Mouse (Mus musculus) heart, postnatal 0 days (tissue): ENCODE results near the gene Ihh.

Experiments
- CTCF ChIP-seq: IDR thresholded peaks from 2 replicates; pipeline ENCODE4 v1.5.1; 2016; ENCODE audit warnings: antibody characterized with exemption, control low read depth, low read depth
- EP300 ChIP-seq: IDR thresholded peaks from 2 replicates; pipeline ENCODE4 v1.6.1; 2016; ENCODE audit warnings: antibody characterized with exemption, low read depth

DNA sequence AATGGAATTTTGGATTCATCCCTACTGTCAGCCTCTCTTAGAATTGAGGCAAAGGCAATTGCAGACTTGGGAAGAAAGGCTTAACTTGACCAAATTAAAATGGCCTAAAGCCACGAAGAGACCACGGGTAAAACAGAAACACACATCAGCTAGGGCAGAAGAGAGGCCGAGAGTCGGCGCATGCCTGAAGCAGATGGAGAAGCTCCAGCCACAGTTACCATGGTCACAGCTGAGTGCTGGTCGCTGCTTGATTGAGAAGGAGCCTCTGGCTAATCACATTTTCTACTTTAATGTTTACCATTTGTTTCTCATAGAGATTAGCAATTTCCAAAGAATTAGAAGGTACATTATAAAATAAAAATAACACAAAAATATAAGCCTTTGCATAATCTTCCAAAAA lies 49.7 kb upstream of the Ihh start:
- TF ChIP-seq CTCF (no peak), EP300 (no peak)
